Mouse (Mus musculus) heart, postnatal 0 days (tissue): ENCODE data around the gene Zfand3. TPM values are rescaled to one million over a fixed set of nuclear protein-coding genes. Genes with fewer than 3 reads are reported as not detected.
A peak's percentile ranks its signal among the peaks of the same experiment; 100 is the strongest.

Experiments
- ATAC-seq: fragments of 200-750 bp; cut with Nextera tagmentation; 2 replicates; pipeline ENCODE4 v1.8.0; 2017; ENCODE audit warnings: low read depth, moderate number of reproducible peaks, moderate library complexity; ENCODE audit not compliant: insufficient read depth
- DNase-seq: peaks from one replicate; pipeline ENCODE4 v3.0.0-alpha.2; 2016; ENCODE audit warnings: low spot score
- H3K27ac ChIP-seq: fragments of 300-500 bp; sonication (generic); 2 replicates; pipeline ENCODE4 v1.5.1; 2014; ENCODE audit warnings: low read depth, mild to moderate bottlenecking
- H3K27me3 ChIP-seq: fragments of 300-500 bp; sonication (generic); 2 replicates; pipeline ENCODE4 v1.6.1; 2014; ENCODE audit warnings: low read length, mixed read lengths; ENCODE audit not compliant: control insufficient read depth, insufficient read depth
- H3K36me3 ChIP-seq: fragments of 300-500 bp; sonication (generic); replicated peaks from 2 replicates; pipeline ENCODE4 v1.6.1; 2014; ENCODE audit warnings: low read length, mixed read lengths; ENCODE audit not compliant: control insufficient read depth, insufficient read depth
- H3K4me1 ChIP-seq: fragments of 300-500 bp; sonication (generic); 2 replicates; pipeline ENCODE4 v1.6.1; 2014; ENCODE audit warnings: antibody characterized with exemption; ENCODE audit not compliant: control insufficient read depth, insufficient read depth
- H3K4me2 ChIP-seq: fragments of 300-500 bp; sonication (generic); 2 replicates; pipeline ENCODE4 v1.6.1; 2014; ENCODE audit warnings: low read depth, mild to moderate bottlenecking, low read length, moderate library complexity
- H3K4me3 ChIP-seq: fragments of 300-500 bp; sonication (generic); 2 replicates; pipeline ENCODE4 v1.5.1; 2014; ENCODE audit warnings: low read depth, low read length
- H3K9ac ChIP-seq: fragments of 300-500 bp; sonication (generic); replicated peaks from 2 replicates; pipeline ENCODE4 v1.6.1; 2014; ENCODE audit warnings: low read depth, low read length, mixed read lengths
- H3K9me3 ChIP-seq: fragments of 300-500 bp; sonication (generic); replicated peaks from 2 replicates; pipeline ENCODE4 v1.6.1; 2016; ENCODE audit warnings: low read length; ENCODE audit not compliant: control insufficient read depth
- CTCF ChIP-seq: IDR thresholded peaks from 2 replicates; pipeline ENCODE4 v1.5.1; 2016; ENCODE audit warnings: antibody characterized with exemption, control low read depth, low read depth
- EP300 ChIP-seq: IDR thresholded peaks from 2 replicates; pipeline ENCODE4 v1.6.1; 2016; ENCODE audit warnings: antibody characterized with exemption, low read depth
- WGBS: fragments of 180-500 bp; shearing (Covaris S2); extraction: QIAGEN DNeasy Blood & Tissue Kit; methylation state at CpG from one replicate; pipeline ENCODE4 v1.1.7; 2014; 5-methylcytosine and 5-hydroxymethylcytosine counted together
- polyA plus RNA-seq: library from polyadenylated mRNA; unstranded; fragments of >200 nt; fragmentation: Nextera tagmentation; extraction: Ambion mirVana; gene quantifications from 2 replicates; pipeline ENCODE4 v1.2.1, GENCODE M21; 2015
- total RNA-seq: library from RNA; depleted of rRNA; stranded (reverse); fragments of >200 nt; gene quantifications from 2 replicates; pipeline ENCODE4 v1.2.3, GENCODE M21; 2014; ENCODE audit warnings: low replicate concordance

Gene Zfand3
- total and polyA plus RNA-seq, 2 experiments from 2014 or later, result 49.0 to 131 TPM

DNA sequence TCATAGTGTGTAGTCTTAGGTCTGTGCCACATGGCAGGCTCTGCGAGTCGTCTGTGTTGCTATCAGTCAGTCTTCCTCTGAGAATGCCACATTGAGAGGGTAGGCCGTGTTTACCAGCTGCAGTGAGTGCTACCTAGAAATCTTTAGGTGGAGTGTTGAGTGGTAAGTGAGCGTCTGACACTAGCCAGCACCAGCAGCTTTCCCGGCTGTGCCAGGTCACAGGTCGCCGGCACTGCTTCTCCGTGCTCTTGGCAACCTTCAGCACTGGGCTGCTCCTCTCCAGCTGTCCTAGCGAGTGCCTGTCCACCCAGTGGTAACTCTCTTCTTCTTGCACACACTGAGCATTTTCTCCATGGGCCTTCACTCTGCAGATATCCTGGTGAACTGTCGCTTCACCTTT, 193.9 kb downstream of the Zfand3 start:
- no peaks in the 10 kb centered on the region for H3K36me3 ChIP-seq
- 20% methylated on average over 10 of the region's 10 CpGs for WGBS
- ATAC-seq (peak; percentile 53), DNase-seq (peak; percentile 77)
- peak overlapping the region; percentile 62 for H3K27ac ChIP-seq
- H3K4me1 ChIP-seq, result peaks cover 68% of the 10 kb centered on the region
- peak; percentile 59; the same call in 1 of the 2 replicates for TF ChIP-seq EP300
- TF ChIP-seq CTCF, result no peak
- no peak overlapping the region for H3K9ac ChIP-seq
- no peaks in the 10 kb centered on the region for H3K9me3 ChIP-seq
- H3K4me3 ChIP-seq, result no peak overlapping the region
- no peak overlapping the region for H3K4me2 ChIP-seq
- H3K27me3 ChIP-seq, result no peaks in the 10 kb centered on the region

DNA sequence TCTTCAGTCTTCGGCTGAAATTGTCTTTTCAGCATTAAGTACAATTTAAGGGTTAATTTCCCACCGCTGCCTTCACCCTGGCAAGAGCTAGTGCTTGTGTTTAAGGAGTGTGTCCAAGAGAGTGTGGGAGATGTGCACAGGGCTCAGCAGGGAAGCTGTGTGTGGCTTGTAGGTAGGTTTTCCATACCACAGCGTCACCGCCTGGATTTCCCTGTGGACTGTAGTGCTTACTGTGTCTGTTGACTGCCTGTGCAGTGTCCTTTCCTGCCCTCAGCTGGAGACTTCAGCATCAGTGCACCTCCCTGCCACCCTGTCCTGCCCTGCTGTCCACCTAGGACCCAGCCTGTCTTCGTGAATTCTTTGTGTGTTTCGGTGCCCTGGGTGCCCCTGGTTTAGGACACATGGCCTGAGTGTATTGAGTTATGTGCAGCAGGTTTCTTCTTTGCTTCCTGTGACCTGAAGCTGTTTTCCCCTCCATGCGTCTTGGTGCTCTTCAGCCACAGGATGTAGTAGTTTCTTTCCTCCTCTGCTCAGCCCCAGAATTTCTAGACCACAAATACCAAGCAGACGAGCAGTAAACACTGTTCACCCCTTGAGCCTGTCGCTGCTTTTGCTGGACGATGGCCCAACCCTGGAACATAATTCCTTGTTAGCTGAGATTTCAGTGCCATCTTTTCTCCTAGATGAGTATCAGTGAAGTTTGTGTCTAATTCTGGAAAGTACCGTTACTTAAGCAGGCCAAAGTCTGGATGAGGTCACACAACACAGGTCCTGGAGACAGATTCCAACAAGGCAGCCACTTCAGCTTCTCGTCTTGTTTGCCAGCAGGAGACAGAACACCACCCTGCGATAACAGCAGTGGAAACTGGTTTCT, 195.1 kb downstream of the Zfand3 start:
- H3K27ac ChIP-seq, result peak overlapping the region; percentile 62
- H3K27me3 ChIP-seq, result no peaks in the 10 kb centered on the region
- ATAC-seq (no peak), DNase-seq (no peak)
- no peak overlapping the region for H3K4me2 ChIP-seq
- no peaks in the 10 kb centered on the region for H3K9me3 ChIP-seq
- H3K36me3 ChIP-seq, result no peaks in the 10 kb centered on the region
- no peak overlapping the region; the same call in 1 of the 2 replicates for H3K9ac ChIP-seq
- 30% methylated on average over 13 of the region's 13 CpGs for WGBS
- peaks cover 74% of the 10 kb centered on the region for H3K4me1 ChIP-seq
- no peak overlapping the region for H3K4me3 ChIP-seq
- TF ChIP-seq CTCF (peak; percentile 38), EP300 (no peak)

DNA sequence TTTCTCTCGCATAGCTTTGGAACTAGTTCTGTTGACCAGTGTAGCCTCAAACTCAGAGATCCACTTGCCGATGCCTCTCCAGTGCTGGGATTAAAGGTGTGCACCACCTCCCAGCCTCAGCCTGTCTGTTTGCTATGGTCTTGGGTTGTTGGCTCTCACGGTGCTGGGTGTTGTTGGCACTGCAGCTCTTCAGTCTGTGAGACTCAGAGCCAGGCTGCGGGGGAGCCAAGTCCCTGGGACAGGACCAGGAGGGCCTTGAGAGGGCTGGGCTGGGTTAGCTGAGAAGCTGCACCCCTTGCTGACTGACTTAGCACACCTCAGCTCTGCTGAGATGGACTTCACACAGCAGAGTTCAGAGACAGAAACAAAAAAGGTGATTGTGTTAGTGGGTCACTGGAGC, 195.8 kb downstream of the Zfand3 start:
- TF ChIP-seq EP300 (no peak), CTCF (no peak)
- WGBS, result 46% methylated on average over 4 of the region's 4 CpGs
- ATAC-seq, result no peak
- Histone ChIP-seq H3K27ac (peak overlapping the region; percentile 37; the same call in 1 of the 2 replicates), H3K4me1 (peaks cover 71% of the 10 kb centered on the region), H3K9ac (no peak overlapping the region), H3K4me3 (no peak overlapping the region), H3K9me3 (no peaks in the 10 kb centered on the region), H3K27me3 (no peaks in the 10 kb centered on the region), H3K36me3 (no peaks in the 10 kb centered on the region), H3K4me2 (no peak overlapping the region)
- no peak for DNase-seq

DNA sequence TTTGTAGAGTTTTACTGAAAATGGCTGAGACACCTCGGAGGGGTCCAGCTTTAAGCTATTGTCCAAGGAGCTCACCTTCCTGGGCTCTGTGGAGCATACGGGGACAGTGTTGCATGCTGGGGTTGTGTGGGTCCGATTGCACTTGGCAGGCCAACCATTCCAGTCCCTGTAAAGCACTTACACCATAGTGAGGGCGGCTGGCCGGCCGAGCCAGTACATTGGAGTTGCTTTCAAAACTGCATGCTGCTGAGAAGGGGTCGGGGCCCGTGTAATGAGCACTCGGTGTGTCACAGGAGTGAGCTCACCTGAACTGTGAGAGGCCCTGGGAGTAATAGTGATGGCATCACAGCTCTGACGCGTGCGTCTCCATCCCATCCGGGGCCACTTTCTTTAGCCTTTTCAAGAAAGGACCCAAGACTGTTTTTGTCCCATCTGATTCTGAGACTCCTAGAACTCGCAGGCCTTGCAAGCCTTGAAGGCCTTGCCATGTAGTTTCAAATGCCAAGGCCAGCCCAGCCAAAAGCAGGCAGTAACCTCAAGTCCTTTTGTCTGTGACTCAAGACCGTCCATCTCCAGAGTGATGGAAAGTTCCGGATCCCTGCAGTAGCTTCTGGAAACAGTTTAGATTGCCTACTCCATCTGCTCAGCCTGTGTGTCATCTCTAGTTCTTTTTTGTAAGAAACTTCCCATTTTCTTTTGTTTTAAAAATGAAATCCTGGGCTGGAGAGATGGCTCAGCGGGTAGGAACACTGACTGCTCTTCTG, 200.7 kb downstream of the Zfand3 start:
- no peak for ATAC-seq
- H3K4me3 ChIP-seq, result no peak overlapping the region
- 80% methylated on average over 17 of the region's 17 CpGs for WGBS
- no peak overlapping the region for H3K27ac ChIP-seq
- peaks cover 25% of the 10 kb centered on the region for H3K4me1 ChIP-seq
- TF ChIP-seq CTCF (no peak), EP300 (no peak)
- H3K36me3 ChIP-seq, result peaks cover 27% of the 10 kb centered on the region
- H3K27me3 ChIP-seq, result no peaks in the 10 kb centered on the region
- DNase-seq, result no peak
- no peaks in the 10 kb centered on the region for H3K9me3 ChIP-seq
- H3K9ac ChIP-seq, result no peak overlapping the region
- H3K4me2 ChIP-seq, result no peak overlapping the region

DNA sequence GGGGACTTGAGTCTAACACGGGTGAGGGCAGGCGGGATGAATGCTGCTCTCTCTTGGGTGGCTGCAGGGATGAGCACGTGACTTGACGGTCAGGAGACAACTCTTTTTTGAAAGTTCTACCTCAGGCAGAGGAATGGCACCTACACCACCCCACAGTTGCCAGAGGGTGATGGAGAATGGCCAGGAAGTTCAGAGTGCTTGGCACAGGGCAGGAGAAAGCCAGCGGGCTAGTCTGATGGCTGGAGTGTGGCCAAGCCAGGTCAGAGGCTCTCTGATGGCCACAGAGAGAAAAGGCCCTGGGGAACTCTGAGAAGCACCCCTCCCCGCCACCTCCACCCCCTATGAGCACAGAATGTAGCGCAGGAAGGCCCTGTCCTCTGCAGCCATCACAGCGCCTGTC, 205.7 kb downstream of the Zfand3 start:
- no peaks in the 10 kb centered on the region for H3K9me3 ChIP-seq
- DNase-seq (no peak), ATAC-seq (no peak)
- no peaks in the 10 kb centered on the region for H3K27me3 ChIP-seq
- 94% methylated on average over 8 of the region's 8 CpGs for WGBS
- no peak overlapping the region for H3K9ac ChIP-seq
- no peak overlapping the region for H3K27ac ChIP-seq
- H3K4me3 ChIP-seq, result no peak overlapping the region
- H3K4me2 ChIP-seq, result no peak overlapping the region
- H3K36me3 ChIP-seq, result peaks cover 36% of the 10 kb centered on the region
- peaks cover 2% of the 10 kb centered on the region for H3K4me1 ChIP-seq
- TF ChIP-seq CTCF (no peak), EP300 (no peak)
